Comparison of ENCODE assay signal across 10 mouse cellular contexts in the genomic region with DNA sequence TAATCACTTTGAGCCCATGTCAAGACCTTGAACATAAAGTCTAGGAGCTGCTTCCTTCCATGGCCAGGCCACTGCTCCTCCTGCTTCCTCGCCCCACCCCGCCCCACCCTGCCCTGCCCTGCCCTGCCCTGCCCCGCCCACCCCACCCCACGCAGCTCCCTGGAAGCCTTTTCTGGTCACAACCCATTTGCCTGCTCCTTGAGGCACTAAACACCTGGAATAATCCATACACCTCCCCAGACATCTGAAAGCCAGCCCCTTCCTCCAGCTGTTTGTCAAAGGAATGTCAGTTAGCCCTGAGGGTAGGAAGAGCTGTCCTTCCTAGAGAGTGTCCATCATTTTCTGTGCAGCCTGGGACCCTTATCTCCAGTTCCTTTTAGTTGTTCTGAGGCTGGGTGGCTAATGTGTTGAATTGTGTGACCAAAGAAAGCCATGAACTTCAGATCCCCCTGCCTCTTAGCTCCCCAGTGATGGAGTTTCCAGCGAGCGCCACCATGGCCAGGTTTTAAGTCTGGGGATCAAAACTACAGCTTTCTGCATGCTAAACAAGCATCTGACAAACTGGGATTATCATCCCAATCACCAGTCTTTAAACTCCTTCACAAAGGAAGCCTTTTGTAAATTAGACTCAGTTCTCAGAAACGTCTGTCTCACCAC. TPM values are rescaled to one million over a fixed set of nuclear protein-coding genes. Genes with fewer than 3 reads are reported as not detected.
DNase-seq lines count a peak whose midpoint lies in the region; ATAC-seq lines count a peak whose summit lies in the region.
"Not testable (repeated sequence)": the region's sequence is repeated elsewhere in the genome, so short reads cannot be mapped to it uniquely, and the experiment has no call there.
"Had no signal": no experiment of that assay in that cellular context is flagged by ENCODE, and none has a peak within 500 bp of the region (broad histone marks: within the 10 kb centered on the region; RNA-seq: fewer than 3 reads in every experiment).

No protein-coding gene starts in this region.

- H3K27me3 ChIP-seq in kidney, embryonic 16.5 days (ENCODE audit: insufficient read depth, low read length); liver, embryonic 11.5 days (replicated peaks; ENCODE audit: control insufficient read depth, insufficient read depth, low read length); midbrain, embryonic 11.5 days (ENCODE audit: control insufficient read depth, insufficient read depth, low read length): not testable (repeated sequence)

- not testable (repeated sequence) for H3K9ac ChIP-seq in kidney, embryonic 16.5 days (replicated peaks; ENCODE audit: low read length); liver, embryonic 11.5 days (ENCODE audit: low read depth, low read length); midbrain, embryonic 11.5 days (ENCODE audit: low read length)

- H3K36me3 ChIP-seq in kidney, embryonic 16.5 days (ENCODE audit: insufficient read depth, low read length); liver, embryonic 11.5 days (ENCODE audit: control insufficient read depth, insufficient read depth, low read length); midbrain, embryonic 11.5 days (ENCODE audit: control insufficient read depth, insufficient read depth, low read length): not testable (repeated sequence)

- not testable (repeated sequence) for H3K9me3 ChIP-seq in kidney, embryonic 16.5 days (ENCODE audit: low read length); liver, embryonic 11.5 days (ENCODE audit: control insufficient read depth, low read length); midbrain, embryonic 11.5 days (ENCODE audit: control insufficient read depth, low read length)

- not testable (repeated sequence) for H3K27ac ChIP-seq in kidney, embryonic 16.5 days (ENCODE audit: low read length); liver, embryonic 11.5 days (ENCODE audit: low read depth, low read length); midbrain, embryonic 11.5 days (ENCODE audit: low read depth, low read length)

- H3K4me3 ChIP-seq in kidney, embryonic 16.5 days (ENCODE audit: low read length); liver, embryonic 11.5 days (ENCODE audit: low read depth, low read length); midbrain, embryonic 11.5 days (ENCODE audit: low read depth, low read length): not testable (repeated sequence)

- peak; percentile 80 for ATAC-seq in kidney, embryonic 16.5 days (ENCODE audit: low FRiP score, low TSS enrichment)
- ATAC-seq in liver, embryonic 11.5 days (replicated peaks; ENCODE audit: low FRiP score): peak; percentile 81
- ATAC-seq in midbrain, embryonic 11.5 days (ENCODE audit: low FRiP score): peak; percentile 85

- intact Hi-C loops in heart, postnatal 36 days (cut with DNase I): not testable (repeated sequence)

- H3K4me1 ChIP-seq in kidney, embryonic 16.5 days (ENCODE audit: insufficient read depth, low read length); liver, embryonic 11.5 days (replicated peaks; ENCODE audit: control insufficient read depth, insufficient read depth, low read length); midbrain, embryonic 11.5 days (ENCODE audit: control insufficient read depth, insufficient read depth, low read length): not testable (repeated sequence)

- H3K4me2 ChIP-seq in kidney, embryonic 16.5 days (replicated peaks; ENCODE audit: low read depth, low read length); liver, embryonic 11.5 days; midbrain, embryonic 11.5 days: not testable (repeated sequence)

- no CpG with 5 or more reads among the region's 7 CpGs for WGBS in kidney, embryonic 16.5 days
- WGBS in liver, embryonic 11.5 days: 20% methylated on average over 1 of the region's 7 CpGs
- 100% methylated on average over 1 of the region's 7 CpGs for WGBS in midbrain, embryonic 11.5 days

- DNase-seq in cerebellum, adult 9-11 months: peak; percentile 51
- DNase-seq in frontal cortex, postnatal 14 days (ENCODE audit: low spot score in 2 of 2): peak; percentile 50 to 57
- peak; percentile 26 to 41 for DNase-seq in heart, postnatal 36 days
- not testable (repeated sequence) for DNase-seq in liver, embryonic 11.5 days (ENCODE audit: low spot score); midbrain, embryonic 11.5 days (ENCODE audit: low spot score, missing footprints)
- peak; percentile 28 for DNase-seq in right cerebral cortex, postnatal 4 days
- DNase-seq in urinary bladder, postnatal 14 days (ENCODE audit: low spot score): peak; percentile 46

RNA-seq across cellular contexts. Expression of gene Gm15319, which starts 25.8 kb away (rescaled TPM):
- under 1 TPM; 0.33 to 0.44 TPM for total RNA-seq in heart, postnatal 36 days (2021)
- polyA plus RNA-seq in kidney, embryonic 16.5 days (2015; fragmentation: Nextera tagmentation; extraction: Ambion mirVana): not detected in 2 replicates
- polyA plus RNA-seq in liver, embryonic 11.5 days (2014; fragmentation: Nextera tagmentation; extraction: Ambion mirVana): not detected in 2 replicates
- 0.11 TPM in 1 of 2 replicates, not detected in the other for polyA plus RNA-seq in midbrain, embryonic 11.5 days (2014; fragmentation: Nextera tagmentation; extraction: Ambion mirVana)
- total RNA-seq: ES-E14 had no signal
- polyA plus RNA-seq: embryonic facial prominence, embryonic 14.5 days had no signal
